Mouse (Mus musculus): ENCODE measurements at regions not wholly inside any gene's neighbourhood (a gene's known extent, or its start where the extent isn't known, plus 50 kb on each side); places are given as distances from the start of the nearest gene placed in this dataset.
A peak's percentile ranks its signal among the peaks of the same experiment; 100 is the strongest.
"Not testable (repeated sequence)": the region's sequence is repeated elsewhere in the genome, so short reads cannot be mapped to it uniquely, and the experiment has no call there.

GRCm38 (mm10) chr17:82909189-82909588 lies 305.9 kb upstream of the Pkdcc start:
- DNase-seq (ENCODE audit: low read depth, low spot score): no peak

DNA sequence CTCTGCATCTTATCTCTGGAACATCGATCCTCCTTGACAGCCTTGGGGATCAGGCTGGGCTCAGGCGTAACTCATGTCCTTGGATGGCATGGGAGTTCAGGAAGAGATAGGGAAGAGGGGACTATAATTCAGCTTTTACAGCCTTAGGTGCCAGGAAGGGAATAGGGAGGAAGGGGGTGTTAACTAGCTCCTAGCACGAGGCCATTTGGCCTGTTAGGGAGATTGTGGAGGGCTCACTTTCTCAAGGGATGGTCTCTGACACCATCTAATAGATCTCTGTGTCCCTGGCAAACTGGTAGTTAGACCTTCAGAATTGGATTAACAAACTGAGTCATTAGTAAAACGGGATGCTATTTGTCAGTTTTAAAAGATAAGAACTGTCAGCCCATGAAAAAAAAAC lies 292.1 kb upstream of the Pkdcc start:
- not testable (repeated sequence) for DNase-seq (ENCODE audit: low read depth, low spot score)

DNA sequence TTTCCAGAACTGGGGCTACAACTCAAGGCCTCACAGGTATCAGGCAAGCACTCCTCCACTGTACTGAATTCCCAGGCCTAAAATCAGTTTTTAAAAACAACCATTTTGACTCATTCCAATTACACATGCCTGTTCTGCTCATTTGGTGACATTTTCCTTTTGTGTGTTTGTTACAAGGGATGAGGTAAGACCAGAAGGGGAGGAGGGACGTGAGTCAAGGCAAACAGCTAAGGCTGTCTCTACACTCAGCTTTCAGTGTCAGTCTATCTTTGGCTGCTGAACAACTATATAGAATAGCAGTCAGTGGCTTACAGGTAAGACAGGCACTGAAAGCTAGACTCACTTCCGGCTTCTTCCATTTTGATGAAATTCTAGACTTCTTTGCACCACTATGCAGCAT lies 289.3 kb upstream of the Pkdcc start:
- DNase-seq (ENCODE audit: low read depth, low spot score): no peak

- DNase-seq (ENCODE audit: low read depth, low spot score): no peak
These were observed 287.4 kb upstream of the Pkdcc start for GRCm38 (mm10) chr17:82927681-82928080.

DNA sequence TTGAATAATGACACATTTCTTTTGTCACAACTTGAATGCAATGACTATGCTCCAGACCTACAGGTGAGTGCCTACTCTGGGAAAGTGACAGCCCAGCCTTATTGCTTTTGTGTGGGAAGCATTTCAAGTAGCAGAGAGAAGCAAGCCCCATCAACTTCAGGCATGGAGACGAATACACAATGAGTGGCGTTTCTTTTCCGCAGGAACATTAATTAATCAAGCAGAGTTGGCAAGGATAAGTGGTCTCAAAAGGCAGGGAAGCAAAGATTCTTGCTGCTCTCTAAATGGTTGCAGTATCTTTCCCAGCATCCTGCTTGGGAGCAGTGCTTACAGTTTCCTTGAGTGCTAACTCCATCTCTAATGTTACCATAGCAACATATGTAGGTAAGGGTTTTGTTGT lies 285.6 kb upstream of the Pkdcc start:
- DNase-seq (ENCODE audit: low read depth, low spot score): no peak

DNA sequence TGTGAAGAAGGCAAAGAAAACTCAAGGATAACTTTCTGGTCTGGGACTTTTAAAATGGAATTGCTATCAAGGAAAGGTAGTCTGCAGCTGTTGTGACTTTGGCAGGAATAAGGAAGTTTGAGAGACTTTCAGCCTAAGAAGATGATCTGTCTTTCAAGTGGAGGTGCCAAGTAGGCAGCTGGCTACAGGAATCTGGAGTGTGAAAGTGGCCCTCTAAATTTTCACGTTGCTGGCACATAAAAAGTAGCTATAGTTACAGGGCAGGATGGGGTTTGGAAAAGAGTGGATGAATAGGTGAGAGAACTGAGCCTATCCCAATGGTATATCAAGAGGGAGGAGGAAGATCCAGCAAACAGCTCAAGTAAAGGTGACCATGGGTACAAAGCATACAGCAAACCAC lies 284.4 kb upstream of the Pkdcc start:
- DNase-seq (ENCODE audit: low read depth, low spot score): no peak

DNA sequence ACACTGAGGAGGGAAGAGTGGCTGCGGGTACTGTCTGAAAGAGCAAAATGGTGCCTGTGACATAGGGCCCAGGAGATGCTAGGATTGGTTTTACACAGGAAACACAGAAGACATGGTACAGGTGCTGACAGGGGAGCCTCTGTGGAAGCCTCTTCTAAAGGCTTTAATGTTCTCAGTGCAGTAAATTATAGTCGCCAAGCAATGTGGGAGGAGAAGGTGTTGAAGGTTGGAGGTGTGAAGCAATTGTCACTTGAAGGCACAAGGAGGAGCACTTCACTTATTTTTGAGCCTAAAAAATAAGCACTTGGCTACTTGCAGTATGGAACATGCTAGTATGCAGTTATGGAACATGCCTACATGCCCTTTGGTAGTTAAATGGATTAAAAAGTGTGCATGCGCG lies 283.6 kb upstream of the Pkdcc start:
- no peak for DNase-seq (ENCODE audit: low read depth, low spot score)

DNA sequence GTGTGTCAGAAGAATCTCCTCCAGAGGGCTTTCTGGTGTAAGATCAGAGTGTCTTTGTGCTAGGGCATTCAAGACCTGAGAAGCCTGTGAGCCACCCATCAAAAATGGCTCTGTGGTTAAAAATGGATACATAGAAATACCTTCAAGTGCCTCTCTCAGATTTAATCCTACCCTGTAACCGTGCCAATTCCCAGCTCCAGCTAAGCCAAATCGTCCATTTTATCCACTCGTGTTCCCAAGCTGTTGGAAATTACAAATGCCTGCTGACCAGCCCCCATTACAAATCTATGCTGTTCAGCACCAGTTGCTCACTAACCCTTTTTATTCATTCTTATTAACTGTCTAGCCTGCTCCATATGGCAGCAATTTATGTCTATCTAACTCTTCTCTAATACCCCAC lies 278.3 kb upstream of the Pkdcc start:
- DNase-seq (ENCODE audit: low read depth, low spot score): no peak

GRCm38 (mm10) chr17:82946083-82946482 lies 269.0 kb upstream of the Pkdcc start:
- no peak for DNase-seq (ENCODE audit: low read depth, low spot score)

DNA sequence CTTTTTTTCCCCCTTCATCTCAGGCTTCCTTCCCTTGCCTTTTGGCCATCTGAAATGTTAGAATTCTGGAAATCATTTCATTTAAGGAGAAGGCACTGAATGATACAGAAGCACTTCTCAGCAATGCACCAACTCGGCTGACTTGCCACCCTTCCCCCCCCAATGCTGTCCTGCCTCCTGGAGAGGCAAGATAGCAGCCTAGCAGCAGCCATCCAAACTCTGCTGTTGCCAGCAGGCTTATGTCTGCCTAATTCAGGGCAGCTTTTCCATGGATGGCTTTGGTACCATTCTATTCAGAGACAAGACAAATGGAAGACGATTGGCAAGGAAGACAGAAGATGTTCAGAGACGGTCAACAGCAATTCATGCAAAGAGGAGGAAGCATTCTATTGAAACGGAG lies 265.3 kb upstream of the Pkdcc start:
- DNase-seq (ENCODE audit: low read depth, low spot score): no peak

GRCm38 (mm10) chr17:82950268-82950667 lies 264.8 kb upstream of the Pkdcc start:
- no peak for DNase-seq (ENCODE audit: low read depth, low spot score)

DNA sequence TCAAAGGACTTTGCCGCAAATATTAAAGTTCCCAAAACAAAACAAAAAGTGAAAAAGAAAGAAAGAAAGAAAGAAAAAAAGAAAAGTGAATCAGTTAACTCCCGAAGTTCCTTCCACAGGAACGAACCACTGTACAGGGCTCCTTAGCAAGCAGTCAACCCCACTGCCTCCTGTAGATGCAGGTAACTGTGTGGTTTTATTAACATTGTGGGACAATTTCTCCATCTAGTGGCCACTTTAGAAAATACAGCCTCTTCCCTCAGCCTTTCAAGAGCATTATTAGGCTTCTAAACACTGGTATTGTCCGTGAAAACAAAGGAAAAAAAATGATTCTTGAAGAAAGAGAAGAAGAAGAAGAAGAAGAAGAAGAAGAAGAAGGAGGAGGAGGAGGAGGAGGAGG lies 257.7 kb upstream of the Pkdcc start:
- no peak for DNase-seq (ENCODE audit: low read depth, low spot score)

DNA sequence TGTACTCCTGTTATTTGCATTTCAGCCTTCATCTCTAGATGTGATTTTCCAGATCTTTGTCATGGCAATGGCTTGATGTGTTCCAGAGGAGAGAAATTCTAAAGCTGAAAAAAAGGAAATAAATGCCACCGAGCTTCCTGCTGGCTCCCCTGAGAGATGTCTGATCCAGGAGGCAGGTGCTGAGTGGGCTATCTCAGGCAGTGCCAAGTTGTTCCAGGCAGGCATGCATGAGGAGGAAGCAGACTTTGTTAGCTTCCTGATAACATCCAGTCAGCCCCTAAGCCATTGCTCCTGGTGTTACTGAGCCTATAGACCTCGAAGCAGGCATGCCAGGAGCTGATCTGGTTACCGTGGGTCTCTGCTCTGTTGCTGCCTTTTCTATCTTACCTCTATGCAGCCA lies 251.7 kb upstream of the Pkdcc start:
- DNase-seq (ENCODE audit: low read depth, low spot score): no peak

DNA sequence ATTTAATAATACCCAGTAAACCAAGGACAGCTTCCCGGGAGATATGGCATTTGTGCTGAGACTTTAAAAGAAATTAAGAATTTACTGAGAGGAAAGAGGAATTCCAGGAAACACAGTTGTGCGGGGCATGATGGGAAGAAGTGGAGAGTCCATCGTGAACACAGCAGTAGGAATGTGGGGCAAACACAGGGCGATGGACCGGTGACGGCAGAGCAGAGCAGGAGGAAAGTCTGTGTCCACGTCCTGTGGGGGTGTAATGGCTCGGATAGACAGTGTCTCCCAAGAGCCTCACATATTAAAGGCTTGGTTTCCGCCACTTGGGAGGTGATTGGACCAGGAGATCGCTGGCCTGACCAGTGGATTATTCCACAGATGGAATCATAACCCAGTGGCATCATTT lies 215.4 kb upstream of the Pkdcc start:
- no peak for DNase-seq (ENCODE audit: low read depth, low spot score)

- no peak for DNase-seq (ENCODE audit: low read depth, low spot score)
These were observed 214.7 kb upstream of the Pkdcc start for GRCm38 (mm10) chr17:83000411-83000810.

DNA sequence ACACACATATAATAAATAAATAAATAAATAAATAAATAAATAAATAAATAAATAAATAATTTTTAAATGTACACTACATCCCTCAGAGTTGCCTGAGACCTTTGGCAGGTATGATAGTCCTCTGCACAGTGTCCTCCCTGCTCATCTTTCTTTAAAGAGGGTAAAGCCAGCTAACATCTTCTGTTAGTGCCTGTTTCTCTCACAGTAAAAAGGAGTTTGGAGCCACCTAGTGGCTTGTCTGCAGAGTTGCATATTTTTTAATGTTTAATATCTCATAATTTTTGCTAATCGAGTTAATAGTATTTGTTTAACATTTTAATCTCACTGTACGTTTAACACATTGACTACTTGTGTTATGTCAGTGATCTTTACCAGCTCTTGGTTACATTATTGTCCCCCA lies 213.5 kb upstream of the Pkdcc start:
- DNase-seq (ENCODE audit: low read depth, low spot score): no peak

DNA sequence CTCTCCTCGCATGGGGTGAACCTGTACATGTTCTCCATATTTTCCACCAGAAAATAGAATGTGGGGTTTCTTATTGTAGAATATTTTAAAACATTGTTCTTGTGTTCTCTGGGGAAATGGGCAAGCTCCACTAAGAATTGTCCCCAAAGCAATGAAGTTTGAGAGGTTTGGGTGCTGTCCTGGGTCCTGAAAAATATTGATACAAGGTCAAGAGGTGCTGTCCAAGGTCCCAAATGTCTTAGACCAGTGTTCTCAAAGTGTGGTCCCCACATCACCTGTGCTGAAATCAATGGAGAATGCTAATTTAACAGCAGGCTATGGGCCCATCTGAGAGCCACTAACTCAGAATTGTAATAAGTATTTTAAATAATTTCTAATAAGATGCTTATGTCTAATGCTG lies 204.2 kb upstream of the Pkdcc start:
- no peak for DNase-seq (ENCODE audit: low read depth, low spot score)

DNA sequence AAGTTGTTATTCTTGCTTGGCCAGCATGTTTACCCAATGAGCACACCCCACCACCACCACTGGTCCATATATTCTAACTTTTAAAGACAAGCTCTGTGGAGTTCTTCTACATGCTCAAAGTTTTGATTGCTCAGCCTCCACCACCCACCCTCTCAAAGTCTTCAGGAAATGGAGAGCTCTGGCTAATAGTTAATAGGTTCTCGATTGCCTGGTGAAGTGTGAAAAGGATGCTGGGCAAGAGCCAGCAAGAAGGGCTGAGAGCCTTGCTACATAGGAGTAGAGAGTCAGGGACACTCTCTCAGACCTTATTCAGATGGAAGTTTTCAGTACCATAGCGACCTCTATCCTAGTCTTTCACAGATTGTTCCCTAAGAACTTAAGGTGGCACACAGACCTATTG lies 199.4 kb upstream of the Pkdcc start:
- no peak for DNase-seq (ENCODE audit: low read depth, low spot score)

DNA sequence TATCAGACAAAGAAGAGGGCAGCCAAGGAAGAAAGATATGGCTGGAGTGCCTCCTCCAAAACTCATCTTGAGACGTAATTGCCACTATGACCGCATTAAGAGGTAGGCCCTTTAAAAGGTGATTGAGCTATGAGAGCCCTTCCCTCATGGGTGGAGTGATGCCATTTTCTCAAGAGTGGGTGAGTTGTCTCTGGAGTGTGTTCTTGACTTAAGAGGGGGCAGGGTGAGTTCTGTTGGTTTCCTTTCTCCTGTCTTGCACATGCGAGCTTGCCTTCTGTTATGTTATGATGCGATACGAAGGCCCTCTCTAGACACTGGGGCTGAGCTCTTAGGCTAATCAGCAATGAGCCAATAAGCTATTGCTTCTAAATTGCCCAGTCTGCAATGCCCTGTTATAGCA lies 198.2 kb upstream of the Pkdcc start:
- no peak for DNase-seq (ENCODE audit: low read depth, low spot score)

DNA sequence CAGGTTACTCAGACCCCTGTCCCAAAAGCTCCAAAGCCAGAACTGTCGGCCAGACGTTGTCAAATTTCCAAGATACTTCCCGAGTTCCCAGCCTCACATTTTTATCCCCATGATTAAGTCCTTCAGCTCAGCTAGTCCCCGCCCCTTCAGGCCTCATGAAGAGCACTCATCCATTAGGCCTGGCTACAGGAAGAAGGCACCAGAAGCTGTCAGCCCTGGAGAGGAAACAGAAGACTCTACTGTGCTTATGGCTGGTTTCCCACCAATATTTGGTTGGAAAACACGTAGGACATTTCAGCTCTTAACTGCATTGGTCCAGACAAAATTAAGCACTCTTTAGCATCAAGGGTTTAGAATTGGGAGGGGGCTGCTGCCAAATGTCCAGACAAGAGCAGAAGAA lies 195.8 kb upstream of the Pkdcc start:
- no peak for DNase-seq (ENCODE audit: low read depth, low spot score)

DNA sequence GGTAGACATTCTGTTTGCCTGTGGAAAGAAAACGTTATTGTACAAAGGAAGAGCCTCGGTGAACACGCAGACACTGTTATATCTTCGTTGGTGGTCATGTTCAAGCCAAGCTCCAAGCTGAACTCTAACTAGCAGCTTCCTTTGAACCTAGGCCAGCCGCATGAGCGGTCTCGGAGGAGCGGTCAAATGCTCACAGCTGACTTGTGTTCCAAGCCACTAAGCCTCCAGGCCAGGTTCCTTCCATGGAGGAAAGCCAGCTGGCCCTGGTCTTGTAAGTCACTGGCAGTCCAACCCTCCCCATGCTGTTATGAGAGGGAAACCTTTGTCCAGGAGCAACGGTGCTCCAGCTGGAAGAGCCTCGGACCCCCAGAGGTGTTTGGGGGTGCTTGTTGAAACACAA lies 194.5 kb upstream of the Pkdcc start:
- DNase-seq (ENCODE audit: low read depth, low spot score): no peak

DNA sequence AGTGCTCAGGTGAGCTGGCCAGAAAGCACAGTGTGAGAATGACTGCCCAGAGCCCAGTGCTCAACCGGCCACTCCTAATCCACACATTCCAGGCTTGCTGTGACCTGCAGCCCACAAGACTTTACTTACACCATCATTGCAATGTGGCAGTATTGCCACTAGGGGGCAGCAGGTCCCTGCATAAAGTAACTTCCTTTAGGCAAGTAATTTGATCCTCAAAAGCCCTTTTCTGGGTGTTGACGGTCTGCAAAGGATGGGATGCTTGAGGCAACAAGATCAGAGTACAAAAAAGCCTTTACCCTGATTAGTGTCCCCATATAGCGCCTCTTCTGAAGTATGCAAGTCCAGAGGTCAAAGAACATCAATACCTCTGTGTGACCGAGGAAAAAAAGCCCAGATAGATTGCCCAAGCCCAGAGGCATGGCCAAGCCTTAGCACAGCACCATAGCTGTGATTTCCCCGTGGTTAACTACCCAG lies 189.7 kb upstream of the Pkdcc start:
- peak; percentile 33 for DNase-seq (ENCODE audit: low read depth, low spot score)

- DNase-seq (ENCODE audit: low read depth, low spot score): no peak
These were observed 180.0 kb upstream of the Pkdcc start for GRCm38 (mm10) chr17:83034914-83035573.

- no peak for DNase-seq (ENCODE audit: low read depth, low spot score)
These were observed 179.5 kb upstream of the Pkdcc start for GRCm38 (mm10) chr17:83035574-83035918.

Measured in c-Kit-negative CD71-positive TER-119-positive erythroid progenitor cells, embryonic 14.5 days (primary cell).